Mouse (Mus musculus): ENCODE results near the gene Spred1.
"Not testable (repeated sequence)": the region's sequence is repeated elsewhere in the genome, so short reads cannot be mapped to it uniquely, and the experiment has no call there.

Spred1 gene

DNA sequence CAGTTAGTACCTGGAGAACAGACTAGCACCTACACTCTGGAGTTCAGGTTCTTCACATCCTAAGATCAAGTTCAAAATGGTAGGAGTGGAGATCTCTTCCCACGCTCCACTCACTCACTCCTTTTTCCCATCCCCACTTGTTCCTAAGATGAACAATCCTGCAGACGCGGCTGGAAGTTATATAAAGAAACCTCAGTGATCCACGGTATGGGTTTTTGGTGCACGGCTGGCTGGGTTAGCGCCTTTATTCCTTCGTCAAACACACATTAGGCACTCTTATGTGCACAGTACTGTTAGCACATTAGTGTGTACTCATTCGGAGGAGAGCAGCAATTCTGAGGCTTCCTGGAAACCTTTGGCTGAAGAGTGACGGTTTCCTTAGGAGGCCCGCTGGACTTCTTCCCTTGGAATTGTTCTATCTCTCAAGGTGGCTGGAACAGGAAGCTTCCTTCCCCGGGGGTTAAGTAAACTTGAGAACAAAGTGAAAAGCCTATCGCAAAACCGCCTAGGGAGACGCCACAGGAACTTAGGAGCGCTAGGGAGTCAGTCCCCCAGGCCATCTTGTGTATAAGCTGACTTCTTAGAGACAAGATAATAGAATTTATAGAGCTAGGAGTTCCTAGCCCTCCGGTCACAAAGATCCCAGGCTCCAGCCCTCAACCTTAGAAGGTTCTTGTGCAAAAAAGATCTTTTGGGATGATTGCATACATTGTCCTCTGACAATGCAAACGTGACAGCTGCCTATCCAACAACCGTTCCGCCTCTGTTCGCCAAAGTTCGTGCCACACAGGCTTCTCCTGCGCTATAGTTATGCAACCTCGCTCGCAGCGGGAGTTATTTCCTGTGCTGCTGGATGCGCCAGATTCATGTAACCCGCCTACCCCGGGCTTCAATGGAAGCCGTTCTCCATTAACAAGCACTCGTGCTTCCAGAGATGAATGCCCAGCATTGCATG lies 1.6 kb upstream of the Spred1 start:
- peak; percentile 20 for ATAC-seq (ENCODE audit: insufficient number of reproducible peaks, low FRiP score, low TSS enrichment)

DNA sequence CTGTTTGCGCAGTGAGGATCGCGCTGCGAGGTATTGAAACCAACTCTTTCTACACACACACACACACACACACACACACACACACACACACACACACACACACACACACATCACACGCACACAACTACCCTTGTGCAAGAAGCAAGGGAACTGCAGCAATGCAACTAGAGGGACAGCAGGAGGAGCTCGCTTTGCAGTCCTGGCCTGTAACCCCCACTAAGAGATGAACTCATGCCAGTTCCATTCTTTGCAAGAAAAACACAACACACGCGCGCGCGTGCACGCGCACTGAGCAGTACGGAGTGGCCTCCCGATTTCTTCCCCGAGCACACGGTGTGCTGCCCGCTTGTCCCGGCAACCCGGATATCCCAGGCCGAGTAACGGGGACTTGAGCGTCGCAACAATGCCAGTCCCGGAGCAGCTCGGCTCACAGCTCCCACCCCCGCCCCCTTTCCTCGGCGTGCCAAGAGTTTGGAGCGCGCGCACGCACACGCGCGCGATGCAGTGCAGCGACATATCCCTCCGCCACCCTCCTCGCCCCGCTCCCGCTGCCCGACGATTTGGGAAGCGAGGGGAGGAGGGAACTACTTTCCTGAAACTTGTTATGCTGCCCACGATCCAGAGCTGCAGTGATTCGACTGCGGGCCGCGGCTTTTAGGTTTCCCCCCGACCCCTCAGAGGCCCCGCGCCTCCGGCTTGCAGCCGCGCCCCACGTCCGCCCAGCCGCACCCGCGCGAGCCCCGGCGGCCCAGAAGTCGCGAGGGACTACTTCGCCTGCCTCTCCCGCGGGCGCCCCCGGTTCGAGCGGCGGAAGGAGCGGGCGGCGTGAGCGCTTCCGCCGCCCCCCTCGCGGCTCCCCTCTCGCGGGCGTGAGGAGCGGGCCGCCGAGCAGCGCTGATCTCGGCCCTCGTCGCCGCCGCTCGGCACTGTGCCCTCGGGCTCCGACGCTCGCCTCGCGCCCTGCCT lies 645 bp upstream of the Spred1 start:
- ATAC-seq (ENCODE audit: insufficient number of reproducible peaks, low FRiP score, low TSS enrichment) = peak; percentile 69

DNA sequence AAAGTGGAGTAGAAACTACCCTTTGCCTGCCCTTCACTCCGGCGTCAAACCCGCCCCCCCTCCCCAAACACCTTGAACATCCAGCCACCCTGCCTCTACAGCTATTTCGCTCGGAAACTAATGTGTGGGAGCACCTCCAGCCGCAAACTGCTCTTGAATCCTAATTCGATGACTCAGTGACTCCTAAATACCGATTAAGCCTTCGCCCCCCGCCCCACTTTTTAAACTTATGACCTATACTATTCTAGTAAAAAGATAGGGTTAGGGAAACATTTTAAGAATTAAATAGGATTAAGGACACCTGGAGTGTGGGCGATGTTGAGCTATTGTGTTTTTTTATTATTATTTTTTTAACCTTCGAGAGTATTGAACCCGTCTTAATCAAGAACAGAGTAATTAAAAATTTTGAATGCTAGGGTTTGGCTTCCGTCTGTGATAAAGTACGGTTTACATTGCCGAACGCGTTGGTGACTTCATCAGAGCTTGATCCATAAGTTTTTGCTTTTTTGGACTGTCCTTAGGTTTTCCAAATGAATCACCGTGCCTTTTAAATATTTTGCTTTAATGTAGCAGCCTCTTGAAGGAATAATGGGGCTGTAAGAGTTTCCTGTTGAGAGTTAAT lies 921 bp downstream of the Spred1 start:
- ATAC-seq (ENCODE audit: insufficient number of reproducible peaks, low FRiP score, low TSS enrichment) = no peak

DNA sequence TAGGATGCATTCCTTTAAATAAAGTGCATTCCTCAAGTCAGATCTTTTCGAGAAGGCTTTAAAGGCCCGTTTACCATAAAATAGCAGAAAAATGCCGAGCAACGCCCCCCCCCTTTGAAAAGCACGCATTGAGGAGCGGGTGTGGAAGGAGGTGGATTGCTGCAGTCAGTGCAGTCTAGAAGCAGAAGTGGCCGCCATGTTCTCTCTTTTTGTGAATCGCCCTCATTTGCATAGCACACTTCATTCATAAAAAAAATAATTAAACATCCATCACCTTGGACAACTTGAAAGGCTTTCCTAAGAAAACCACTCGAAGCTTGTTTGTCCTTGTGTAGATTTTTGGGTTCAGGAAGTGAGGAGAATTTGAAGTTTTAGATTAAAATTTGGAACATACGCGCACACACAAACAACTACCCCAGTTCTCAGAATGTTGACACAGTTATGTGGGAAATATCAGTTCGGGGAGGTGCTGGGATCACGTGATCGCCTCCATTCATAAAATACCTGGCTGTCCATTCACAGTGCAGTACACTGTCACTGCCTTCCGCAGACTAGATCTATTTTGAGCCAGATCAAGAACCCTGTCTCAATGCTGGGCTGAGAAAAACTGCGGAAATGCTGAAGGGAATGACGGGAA lies 1.6 kb downstream of the Spred1 start:
- ATAC-seq (ENCODE audit: insufficient number of reproducible peaks, low FRiP score, low TSS enrichment) = peak; percentile 32; the same call in 1 of the 2 replicates

DNA sequence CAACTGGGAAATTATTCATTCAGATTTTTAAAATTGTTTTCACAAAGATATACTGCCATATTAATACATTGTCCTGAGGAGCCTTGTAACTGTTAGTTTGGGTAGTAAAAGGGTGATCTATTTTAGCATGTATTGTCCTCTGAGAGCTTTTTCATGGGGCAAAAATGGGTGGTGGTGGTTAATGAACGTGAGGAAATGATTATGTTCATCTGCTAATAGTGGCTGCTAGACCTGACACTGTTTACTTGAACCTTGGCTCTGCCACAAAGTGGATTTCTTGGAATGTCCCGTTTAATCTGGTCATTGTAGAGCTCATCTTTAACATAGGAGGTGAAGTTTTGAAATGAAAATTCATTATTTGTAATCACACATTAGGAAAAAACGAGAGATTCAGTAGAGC lies 2.5 kb downstream of the Spred1 start:
- no peak for ATAC-seq (ENCODE audit: insufficient number of reproducible peaks, low FRiP score, low TSS enrichment)

DNA sequence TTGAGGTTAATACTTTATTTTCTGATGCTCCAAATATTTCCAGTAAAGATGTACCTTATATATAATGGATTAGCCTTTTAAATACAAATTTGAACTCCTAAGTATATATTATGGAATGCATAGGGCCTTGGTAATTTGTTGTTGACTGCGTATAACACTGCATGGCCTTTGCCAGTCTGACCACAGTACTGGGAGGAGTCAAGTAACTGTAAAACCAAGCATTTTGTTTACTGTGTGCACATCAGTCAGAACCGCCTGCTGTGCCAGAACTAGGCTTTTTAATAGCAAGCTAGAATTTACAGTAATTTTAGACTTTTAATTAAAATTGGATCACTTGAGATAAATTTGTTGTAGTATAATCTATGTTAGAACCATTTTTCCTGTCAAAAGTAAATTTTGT lies 3.7 kb downstream of the Spred1 start:
- ATAC-seq (ENCODE audit: insufficient number of reproducible peaks, low FRiP score, low TSS enrichment) = no peak

DNA sequence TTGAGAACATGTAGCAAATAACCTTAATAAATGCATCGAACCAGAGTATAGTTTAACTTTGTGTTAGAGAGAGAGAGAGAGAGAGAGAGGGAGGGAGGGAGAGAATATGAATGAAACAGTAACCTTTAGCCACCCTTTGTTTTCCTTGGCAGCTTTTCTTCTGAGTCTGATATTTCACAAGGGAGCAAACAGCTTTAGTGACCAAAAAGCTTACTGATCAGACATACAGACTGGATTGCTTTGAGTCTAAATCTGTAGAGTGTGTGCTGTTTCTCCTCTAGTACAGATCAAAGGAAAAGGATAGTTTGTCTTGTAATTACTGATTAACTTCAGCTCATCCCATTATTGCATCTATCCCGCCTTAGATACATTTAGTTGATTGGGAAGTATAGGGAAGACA lies 8.0 kb downstream of the Spred1 start:
- no peak for ATAC-seq (ENCODE audit: insufficient number of reproducible peaks, low FRiP score, low TSS enrichment)

DNA sequence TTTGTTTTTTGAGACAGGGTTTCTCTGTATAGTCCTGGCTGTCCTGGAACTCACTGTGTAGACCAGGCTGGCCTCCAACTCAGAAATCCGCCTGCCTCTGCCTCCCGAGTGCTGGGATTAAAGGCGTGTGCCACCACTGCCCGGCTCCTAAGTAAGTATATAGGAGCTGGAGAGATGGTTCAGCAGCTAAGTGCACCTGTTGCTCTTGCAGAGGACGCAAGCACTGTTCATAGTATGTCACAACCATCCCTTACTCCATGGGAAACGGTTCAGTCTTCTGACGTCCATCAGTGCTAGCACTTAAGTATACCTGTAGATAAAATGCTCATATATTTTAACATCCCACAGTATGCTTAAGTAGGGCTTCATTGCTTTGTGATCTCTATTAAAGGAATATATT lies 9.9 kb downstream of the Spred1 start:
- ATAC-seq (ENCODE audit: insufficient number of reproducible peaks, low FRiP score, low TSS enrichment) = not testable (repeated sequence)

DNA sequence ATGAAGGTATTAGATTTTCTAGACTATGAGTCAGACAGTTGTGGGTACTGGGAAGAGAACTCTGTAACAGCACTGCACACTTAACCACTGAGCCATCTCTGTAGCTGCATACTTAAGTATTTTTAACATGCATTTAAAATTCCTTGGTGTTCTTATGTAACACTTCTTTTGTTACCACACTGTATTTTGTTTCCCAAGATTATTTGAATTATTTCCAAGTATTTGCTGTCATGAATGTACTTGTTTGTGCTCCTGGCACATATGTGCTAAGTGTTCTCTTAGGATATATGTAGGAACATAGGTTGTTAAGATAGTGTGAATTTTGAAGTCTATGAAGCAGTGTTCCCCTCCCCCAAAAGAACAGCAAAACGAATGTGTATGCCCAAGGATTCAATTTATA lies 10.7 kb downstream of the Spred1 start:
- no peak for ATAC-seq (ENCODE audit: insufficient number of reproducible peaks, low FRiP score, low TSS enrichment)

DNA sequence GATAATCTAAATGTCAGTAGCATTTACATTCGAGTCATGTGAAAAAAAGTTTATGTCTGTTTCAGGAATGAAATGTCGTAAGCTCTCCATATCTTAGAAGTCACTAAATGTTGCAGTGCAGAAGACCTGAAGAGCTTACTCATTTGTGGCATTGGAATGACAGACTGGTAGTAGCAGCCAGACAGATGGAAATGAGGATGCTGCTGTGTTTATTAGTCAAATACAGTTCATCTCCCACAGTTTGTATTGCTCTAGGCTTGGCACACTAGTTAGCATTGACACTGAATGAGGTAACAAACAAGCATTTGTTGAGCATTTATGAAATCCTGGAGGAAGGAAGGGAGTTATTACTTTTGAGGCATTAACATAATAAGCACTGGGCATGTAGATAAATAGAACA lies 12.4 kb downstream of the Spred1 start:
- no peak for ATAC-seq (ENCODE audit: insufficient number of reproducible peaks, low FRiP score, low TSS enrichment)

DNA sequence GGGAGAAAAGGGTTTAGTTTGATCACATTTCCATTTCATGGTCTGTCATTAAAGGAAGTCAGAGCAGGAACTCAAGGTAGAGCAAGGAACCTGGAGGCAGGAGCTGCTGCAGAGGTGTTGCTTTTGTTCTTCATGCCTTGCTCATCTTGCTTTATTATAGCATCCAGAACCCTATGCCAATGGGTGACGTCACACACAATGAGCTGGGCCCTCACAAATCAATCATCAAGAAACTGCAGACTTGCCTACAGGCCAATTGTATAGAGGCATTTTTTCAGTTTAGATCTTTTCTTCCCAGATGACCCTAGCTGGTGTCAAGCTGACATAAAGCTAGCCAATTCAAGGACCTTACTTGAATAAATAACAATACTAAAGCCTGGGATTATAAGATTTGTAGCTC lies 16.6 kb downstream of the Spred1 start:
- ATAC-seq (ENCODE audit: insufficient number of reproducible peaks, low FRiP score, low TSS enrichment) = no peak

DNA sequence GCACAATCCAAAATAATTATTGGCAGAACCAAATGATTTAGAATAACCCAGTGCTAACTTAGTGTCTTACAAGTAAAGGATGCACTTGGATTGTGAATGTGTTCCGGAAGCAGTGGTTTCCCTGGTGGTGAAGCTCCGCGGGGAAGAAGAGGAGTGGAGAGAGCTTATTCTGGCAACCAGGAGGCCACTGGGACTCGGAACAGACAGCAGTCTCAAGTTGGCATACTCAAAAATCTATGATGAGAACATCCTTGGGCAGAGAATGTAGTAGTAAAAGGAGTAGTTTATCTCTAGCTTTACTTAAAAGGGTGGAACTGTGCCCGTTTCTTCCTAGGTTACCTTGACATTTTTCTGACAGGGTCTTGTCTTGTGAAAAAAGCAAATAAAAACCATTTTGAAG lies 17.8 kb downstream of the Spred1 start:
- ATAC-seq (ENCODE audit: insufficient number of reproducible peaks, low FRiP score, low TSS enrichment) = no peak

DNA sequence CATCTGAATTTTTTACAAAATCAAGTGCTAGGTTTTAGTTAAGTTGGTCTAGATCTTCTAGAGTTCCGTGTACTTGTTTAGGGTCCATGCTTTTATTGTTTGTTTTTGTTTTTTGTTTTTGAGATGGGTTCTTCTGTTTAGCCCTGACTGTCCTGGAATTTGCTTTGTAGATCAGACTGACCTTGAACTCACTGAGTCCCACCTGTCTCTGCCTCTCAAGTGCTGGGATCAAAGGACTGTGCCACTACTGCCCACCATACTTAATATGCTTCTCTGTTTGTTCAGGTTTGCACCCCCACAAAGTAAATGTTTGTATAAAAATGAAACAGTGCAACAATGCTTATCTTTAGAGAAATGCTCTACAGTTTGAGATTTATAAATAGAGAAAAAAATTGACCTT lies 18.8 kb downstream of the Spred1 start:
- ATAC-seq (ENCODE audit: insufficient number of reproducible peaks, low FRiP score, low TSS enrichment) = no peak

DNA sequence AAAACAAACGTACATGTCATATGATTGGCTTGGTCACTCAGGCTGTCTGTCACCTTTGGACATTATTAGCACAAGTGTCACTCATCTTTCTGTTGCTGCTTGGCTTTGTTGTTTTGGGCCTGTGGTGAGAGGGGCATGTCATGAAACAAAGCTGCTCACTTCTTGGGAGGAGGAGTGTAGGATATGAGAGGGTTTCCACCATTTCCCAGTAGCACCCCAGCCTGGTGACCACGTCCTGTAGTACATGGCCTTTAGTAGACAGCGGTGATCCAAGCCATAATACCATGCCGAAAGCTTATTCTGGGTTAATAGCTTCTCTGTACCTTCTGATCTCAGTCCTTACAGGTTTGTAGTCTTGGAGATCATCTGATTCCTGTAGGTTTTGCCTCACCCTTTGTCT lies 21.9 kb downstream of the Spred1 start:
- ATAC-seq (ENCODE audit: insufficient number of reproducible peaks, low FRiP score, low TSS enrichment) = no peak

DNA sequence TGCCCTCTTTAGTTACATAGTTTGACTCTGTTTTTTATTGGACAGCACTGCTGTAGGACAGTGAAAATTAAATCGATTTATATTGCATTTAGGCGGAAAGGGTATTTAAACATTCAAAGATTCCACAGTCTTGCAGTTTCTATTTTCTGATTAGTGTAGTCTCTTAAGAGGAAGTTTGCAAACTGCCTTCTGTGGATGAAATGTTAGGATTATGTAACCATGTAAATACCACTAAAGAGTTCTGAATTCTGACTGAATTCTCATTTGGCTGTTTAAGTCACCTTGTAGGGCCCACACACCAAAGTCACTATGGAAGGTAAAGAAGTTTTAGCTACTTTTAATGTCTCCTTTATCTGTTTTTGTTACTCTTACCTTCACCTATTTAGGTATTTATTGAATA lies 24.9 kb downstream of the Spred1 start:
- ATAC-seq (ENCODE audit: insufficient number of reproducible peaks, low FRiP score, low TSS enrichment) = no peak

DNA sequence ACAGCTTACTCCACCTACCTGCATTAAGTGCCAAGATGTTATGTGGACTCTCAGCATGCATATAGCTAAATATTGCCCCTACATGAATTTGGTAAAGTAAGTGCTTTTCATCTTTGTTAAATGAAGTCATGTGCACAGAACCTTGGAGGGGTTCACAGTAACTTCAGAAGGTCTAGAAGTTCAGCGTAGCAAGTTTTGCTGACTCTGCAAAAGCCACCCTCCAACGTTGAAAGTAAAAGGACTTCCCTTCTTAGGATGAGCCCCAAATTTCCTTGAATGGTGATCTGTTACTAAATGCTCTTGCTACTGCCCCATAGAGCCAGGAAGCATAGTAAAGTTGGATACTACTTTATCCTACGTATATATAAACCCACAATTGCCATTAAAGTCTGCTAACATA lies 25.4 kb downstream of the Spred1 start:
- ATAC-seq (ENCODE audit: insufficient number of reproducible peaks, low FRiP score, low TSS enrichment) = no peak

DNA sequence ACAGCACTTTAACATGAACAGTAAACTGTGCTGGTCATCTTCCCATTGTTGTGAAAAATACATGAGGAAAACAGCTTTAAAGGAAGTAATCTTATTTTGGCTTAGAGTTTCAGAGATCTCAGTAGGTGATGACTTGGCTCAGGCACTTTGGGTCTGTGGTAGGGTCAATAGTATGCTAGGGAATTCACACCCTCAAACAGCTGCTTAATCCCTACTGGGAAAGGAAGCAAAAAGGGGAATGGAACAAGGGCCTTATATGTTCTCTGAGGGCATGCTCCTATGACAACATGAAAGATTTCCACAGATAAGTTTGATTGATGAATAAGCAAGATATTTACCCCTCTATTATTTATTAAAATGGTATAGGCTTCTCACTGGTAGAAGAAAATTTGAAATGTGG lies 31.0 kb downstream of the Spred1 start:
- ATAC-seq (ENCODE audit: insufficient number of reproducible peaks, low FRiP score, low TSS enrichment) = no peak

DNA sequence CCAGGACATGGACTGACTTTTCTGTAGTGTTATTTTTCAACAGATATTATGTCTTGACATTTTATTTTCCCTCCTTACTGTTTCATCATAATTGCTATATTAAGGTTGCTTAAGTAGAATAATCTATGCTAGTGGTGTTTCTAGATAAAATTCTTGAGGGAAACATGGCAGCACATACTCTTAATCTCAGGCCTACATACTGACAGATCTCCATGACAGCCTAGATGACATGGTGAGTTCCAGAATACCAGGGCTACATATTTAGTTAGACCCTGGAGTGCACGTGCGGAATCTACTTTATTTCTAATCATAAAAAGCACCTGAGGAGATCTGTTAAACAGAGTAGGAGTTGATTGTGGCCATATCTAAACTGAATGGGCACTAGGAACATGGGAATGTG lies 47.2 kb downstream of the Spred1 start:
- ATAC-seq (ENCODE audit: insufficient number of reproducible peaks, low FRiP score, low TSS enrichment) = no peak

DNA sequence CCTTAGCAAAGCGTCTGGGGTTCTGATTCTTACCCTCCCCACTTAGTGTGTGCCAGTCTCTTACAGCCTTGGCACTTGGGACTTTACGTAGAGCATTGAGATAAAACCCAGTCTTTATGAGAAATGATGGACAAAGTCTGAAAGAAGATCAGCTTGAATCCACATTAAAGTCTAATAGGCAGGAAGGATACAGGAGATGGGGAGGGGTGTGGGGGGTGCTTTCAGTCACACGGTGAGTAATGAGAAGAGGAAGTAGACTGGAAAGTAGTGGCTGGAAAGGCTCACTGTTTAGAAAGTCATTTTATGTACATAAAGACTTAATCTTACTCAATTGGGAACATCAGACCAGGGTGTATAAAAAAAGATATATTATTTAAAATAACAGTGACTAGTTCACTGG lies 47.9 kb downstream of the Spred1 start:
- no peak for ATAC-seq (ENCODE audit: insufficient number of reproducible peaks, low FRiP score, low TSS enrichment)

DNA sequence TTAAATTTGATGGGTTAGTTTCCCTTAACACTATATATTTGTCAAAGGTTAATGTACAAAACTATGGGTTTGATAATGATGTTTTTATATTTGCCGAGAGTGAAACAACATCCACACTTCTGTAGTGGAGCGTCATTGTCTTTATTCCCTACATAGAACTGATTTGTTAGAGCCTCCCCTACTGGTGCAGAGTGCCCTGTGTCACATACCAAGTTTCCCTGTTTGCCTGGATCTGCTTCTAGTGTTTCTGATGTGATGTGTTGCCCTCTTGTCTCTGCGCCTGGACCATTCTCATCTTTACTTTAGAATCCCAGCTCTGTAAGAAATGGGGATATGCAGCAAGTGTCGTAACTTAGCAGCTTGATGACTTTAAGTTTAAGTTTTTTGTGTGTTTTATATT lies 51.8 kb downstream of the Spred1 start:
- no peak for ATAC-seq (ENCODE audit: insufficient number of reproducible peaks, low FRiP score, low TSS enrichment)
